ENCODE assay signal across 24 mouse cellular contexts in genomic region chr13:79025645-79026044, GRCm38 (mm10).
DNase-seq lines count a peak whose midpoint lies in the region; ATAC-seq and TF ChIP-seq lines count a peak whose summit lies in the region.
"Had no signal": no experiment of that assay in that cellular context is flagged by ENCODE, and none has a peak within 500 bp of the region (broad histone marks: within the 10 kb centered on the region; RNA-seq: fewer than 3 reads in every experiment).

No protein-coding gene starts in this region.

- no peak overlapping the region for H3K4me2 ChIP-seq in forebrain, embryonic 16.5 days (ENCODE audit: low read length)
- H3K4me2 ChIP-seq in forebrain, embryonic 14.5 days (ENCODE audit: low read length) = no peak overlapping the region
- H3K4me2 ChIP-seq in forebrain, embryonic 15.5 days (replicated peaks) = no peak overlapping the region
- no peak overlapping the region for H3K4me2 ChIP-seq in midbrain, embryonic 12.5 days (replicated peaks)
- H3K4me2 ChIP-seq in midbrain, postnatal 0 days (ENCODE audit: low read depth, low read length, poor library complexity, severe bottlenecking) = no peak overlapping the region
- H3K4me2 ChIP-seq: heart, embryonic 12.5 days; heart, embryonic 15.5 days; hindbrain, embryonic 12.5 days; hindbrain, embryonic 15.5 days had no signal

- no peaks in the 10 kb centered on the region for H3K9me3 ChIP-seq in forebrain, embryonic 10.5 days
- no peaks in the 10 kb centered on the region for H3K9me3 ChIP-seq in forebrain, embryonic 16.5 days (ENCODE audit: control insufficient read depth, low read length)
- no peaks in the 10 kb centered on the region for H3K9me3 ChIP-seq in forebrain, embryonic 14.5 days (replicated peaks; ENCODE audit: control insufficient read depth, low read length)
- no peaks in the 10 kb centered on the region for H3K9me3 ChIP-seq in forebrain, embryonic 15.5 days
- H3K9me3 ChIP-seq in midbrain, embryonic 12.5 days = no peaks in the 10 kb centered on the region
- no peaks in the 10 kb centered on the region for H3K9me3 ChIP-seq in midbrain, postnatal 0 days (ENCODE audit: low read length)
- H3K9me3 ChIP-seq: heart, embryonic 12.5 days; heart, embryonic 15.5 days; hindbrain, embryonic 12.5 days; hindbrain, embryonic 15.5 days had no signal

- no peak for TF ChIP-seq CTCF in midbrain, postnatal 0 days (IDR thresholded peaks at IDR 0.05)

- ATAC-seq in forebrain, embryonic 16.5 days = no peak
- ATAC-seq in forebrain, embryonic 14.5 days = peak; percentile 29; the same call in 1 of the 2 replicates
- ATAC-seq in forebrain, embryonic 15.5 days (replicated peaks) = no peak
- ATAC-seq in midbrain, embryonic 12.5 days (ENCODE audit: low FRiP score, low read depth) = peak; percentile 53; the same call in 1 of the 2 replicates
- no peak for ATAC-seq in midbrain, postnatal 0 days (ENCODE audit: low FRiP score)
- ATAC-seq: CD4-positive, CD25-positive, alpha-beta regulatory T cell, adult 4 months; intestine, postnatal 0 days had no signal

- no peaks in the 10 kb centered on the region for H3K27me3 ChIP-seq in forebrain, embryonic 10.5 days (ENCODE audit: poor library complexity, severe bottlenecking)
- H3K27me3 ChIP-seq in forebrain, embryonic 16.5 days (replicated peaks; ENCODE audit: control insufficient read depth, insufficient read depth, low read length) = no peaks in the 10 kb centered on the region
- no peaks in the 10 kb centered on the region for H3K27me3 ChIP-seq in forebrain, embryonic 14.5 days (replicated peaks; ENCODE audit: control insufficient read depth, insufficient read depth, low read length)
- no peaks in the 10 kb centered on the region for H3K27me3 ChIP-seq in forebrain, embryonic 15.5 days
- H3K27me3 ChIP-seq in midbrain, embryonic 12.5 days = no peaks in the 10 kb centered on the region
- no peaks in the 10 kb centered on the region for H3K27me3 ChIP-seq in midbrain, postnatal 0 days (ENCODE audit: insufficient read depth, low read length)
- H3K27me3 ChIP-seq: heart, embryonic 12.5 days; heart, embryonic 15.5 days; hindbrain, embryonic 12.5 days; hindbrain, embryonic 15.5 days had no signal

- H3K9ac ChIP-seq in forebrain, embryonic 16.5 days (replicated peaks; ENCODE audit: low read depth, low read length) = no peak overlapping the region
- no peak overlapping the region for H3K9ac ChIP-seq in forebrain, embryonic 14.5 days (ENCODE audit: low read length)
- H3K9ac ChIP-seq in forebrain, embryonic 15.5 days (replicated peaks) = no peak overlapping the region
- H3K9ac ChIP-seq in midbrain, embryonic 12.5 days (replicated peaks) = no peak overlapping the region
- no peak overlapping the region for H3K9ac ChIP-seq in midbrain, postnatal 0 days (replicated peaks; ENCODE audit: low read length, poor library complexity, severe bottlenecking)
- H3K9ac ChIP-seq: heart, embryonic 12.5 days; heart, embryonic 15.5 days; hindbrain, embryonic 12.5 days; hindbrain, embryonic 15.5 days had no signal

- peak overlapping the region; percentile 48; the same call in 1 of the 2 replicates for H3K27ac ChIP-seq in forebrain, embryonic 10.5 days
- no peak overlapping the region for H3K27ac ChIP-seq in forebrain, embryonic 16.5 days (ENCODE audit: low read length)
- no peak overlapping the region for H3K27ac ChIP-seq in forebrain, embryonic 14.5 days (ENCODE audit: low read depth, low read length)
- no peak overlapping the region for H3K27ac ChIP-seq in forebrain, embryonic 15.5 days (replicated peaks)
- no peak overlapping the region for H3K27ac ChIP-seq in midbrain, embryonic 12.5 days (replicated peaks)
- no peak overlapping the region for H3K27ac ChIP-seq in midbrain, postnatal 0 days (ENCODE audit: low read depth, low read length)
- H3K27ac ChIP-seq: heart, embryonic 15.5 days; hindbrain, embryonic 12.5 days; hindbrain, embryonic 15.5 days had no signal

- H3K36me3 ChIP-seq in forebrain, embryonic 10.5 days (replicated peaks) = no peaks in the 10 kb centered on the region
- H3K36me3 ChIP-seq in forebrain, embryonic 16.5 days (ENCODE audit: control insufficient read depth, insufficient read depth) = no peaks in the 10 kb centered on the region
- H3K36me3 ChIP-seq in forebrain, embryonic 14.5 days (ENCODE audit: control insufficient read depth, insufficient read depth, low read length) = no peaks in the 10 kb centered on the region
- H3K36me3 ChIP-seq in forebrain, embryonic 15.5 days = no peaks in the 10 kb centered on the region
- H3K36me3 ChIP-seq in midbrain, embryonic 12.5 days = no peaks in the 10 kb centered on the region
- no peaks in the 10 kb centered on the region for H3K36me3 ChIP-seq in midbrain, postnatal 0 days (ENCODE audit: insufficient read depth, low read length)
- H3K36me3 ChIP-seq: heart, embryonic 12.5 days; heart, embryonic 15.5 days; hindbrain, embryonic 12.5 days; hindbrain, embryonic 15.5 days had no signal

- no peak for DNase-seq in forebrain, embryonic 10.5 days (ENCODE audit: extremely low spot score, low spot score)
- DNase-seq in forebrain, embryonic 14.5 days (ENCODE audit: low spot score) = peak; percentile 56
- no peak for DNase-seq in midbrain, postnatal 0 days (ENCODE audit: low spot score)
- no peak for DNase-seq in right cerebral cortex, adult 2 months (ENCODE audit: low spot score in 2 of 2)
- DNase-seq: adrenal gland, adult 2 months; adrenal gland, postnatal 14 days; cerebellum, adult 11-12 months; cerebellum, adult 8-10 months; cerebellum, postnatal 10 days; cerebellum, postnatal 36 days; gastrocnemius, postnatal 25 days; heart, adult 18-20 months; heart, postnatal 10 days; heart, postnatal 36 days; kidney, adult 2 months had no signal

- no peak overlapping the region for H3K4me3 ChIP-seq in forebrain, embryonic 10.5 days
- H3K4me3 ChIP-seq in forebrain, embryonic 16.5 days (replicated peaks; ENCODE audit: low read length) = no peak overlapping the region
- no peak overlapping the region for H3K4me3 ChIP-seq in forebrain, embryonic 14.5 days (ENCODE audit: low read depth, low read length)
- no peak overlapping the region for H3K4me3 ChIP-seq in forebrain, embryonic 15.5 days
- no peak overlapping the region for H3K4me3 ChIP-seq in midbrain, embryonic 12.5 days
- no peak overlapping the region for H3K4me3 ChIP-seq in midbrain, postnatal 0 days (ENCODE audit: low read depth, low read length)
- H3K4me3 ChIP-seq: heart, embryonic 12.5 days; heart, embryonic 15.5 days; hindbrain, embryonic 12.5 days; hindbrain, embryonic 15.5 days had no signal

- peaks cover 47% of the 10 kb centered on the region for H3K4me1 ChIP-seq in forebrain, embryonic 10.5 days
- H3K4me1 ChIP-seq in forebrain, embryonic 16.5 days (replicated peaks; ENCODE audit: control insufficient read depth, insufficient read depth, low read length) = no peaks in the 10 kb centered on the region
- H3K4me1 ChIP-seq in forebrain, embryonic 14.5 days (ENCODE audit: control insufficient read depth, insufficient read depth, low read length) = no peaks in the 10 kb centered on the region
- 0 out of 2 replicates have a peak, but pooled peaks cover 2% of the 10 kb centered on the region for H3K4me1 ChIP-seq in forebrain, embryonic 15.5 days
- H3K4me1 ChIP-seq in midbrain, embryonic 12.5 days = peaks cover 2% of the 10 kb centered on the region; the same call in 1 of the 2 replicates
- no peaks in the 10 kb centered on the region for H3K4me1 ChIP-seq in midbrain, postnatal 0 days (ENCODE audit: insufficient read depth, low read length)
- H3K4me1 ChIP-seq: hindbrain, embryonic 15.5 days had no signal

- WGBS in forebrain, embryonic 10.5 days = 27% methylated on average over 1 of the region's 1 CpGs
- 5% methylated on average over 1 of the region's 1 CpGs for WGBS in forebrain, embryonic 16.5 days
- 8% methylated on average over 1 of the region's 1 CpGs for WGBS in forebrain, embryonic 14.5 days
- WGBS in forebrain, embryonic 15.5 days = 0% methylated on average over 1 of the region's 1 CpGs
- WGBS in midbrain, embryonic 12.5 days = 19% methylated on average over 1 of the region's 1 CpGs
- 21% methylated on average over 1 of the region's 1 CpGs for WGBS in midbrain, postnatal 0 days

Comparison
In these comparisons a context has a peak if more than half of its experiments do, and no peak if none do; other contexts are left out.
1. ATAC-seq: peak in forebrain, embryonic 14.5 days (single experiment) and midbrain, embryonic 12.5 days (single experiment); none in forebrain, embryonic 16.5 days (single experiment), forebrain, embryonic 15.5 days (single experiment) and midbrain, postnatal 0 days (single experiment).